Mouse (Mus musculus) spleen, adult 2 months (tissue): ENCODE results near the gene Rspry1. TPM values are rescaled to one million over a fixed set of nuclear protein-coding genes. Genes with fewer than 3 reads are reported as not detected.

Experiments used
- DNase-seq, 2 experiments: peaks; one replicate each; pipeline versions ENCODE4 v3.0.0 to v3.0.0-alpha.2; 2012 to 2021; ENCODE audit warnings: low spot score in 2 of 2, low read depth in 1 of 2
- H3K27ac ChIP-seq: fragments of 200-500 bp; 2 replicates; pipeline ENCODE4 v1.5.1; 2012; ENCODE audit warnings: low read length, inconsistent platforms; ENCODE audit not compliant: insufficient read depth
- H3K27me3 ChIP-seq: fragments of 200-500 bp; 2 replicates; pipeline ENCODE4 v1.6.1; 2012; ENCODE audit warnings: mild to moderate bottlenecking, moderate library complexity, low read length, inconsistent platforms; ENCODE audit not compliant: control insufficient read depth, insufficient read depth
- H3K36me3 ChIP-seq: fragments of 200-500 bp; 2 replicates; pipeline ENCODE4 v1.6.1; 2012; ENCODE audit warnings: mild to moderate bottlenecking, low read length, inconsistent platforms; ENCODE audit not compliant: control insufficient read depth, insufficient read depth
- H3K4me1 ChIP-seq: fragments of 200-500 bp; 2 replicates; pipeline ENCODE4 v1.6.1; 2011; ENCODE audit warnings: inconsistent platforms; ENCODE audit not compliant: control insufficient read depth, insufficient read depth, insufficient read length
- H3K4me3 ChIP-seq: fragments of 200-500 bp; 2 replicates; pipeline ENCODE4 v1.5.1; 2011; ENCODE audit warnings: mild to moderate bottlenecking, inconsistent platforms; ENCODE audit not compliant: insufficient read depth, insufficient read length; ENCODE audit errors: extremely low read depth
- CTCF ChIP-seq: fragments of 200-500 bp; IDR thresholded peaks from 2 replicates; pipeline ENCODE4 v1.5.1; 2011; ENCODE audit warnings: mild to moderate bottlenecking, inconsistent platforms; ENCODE audit not compliant: insufficient read depth, insufficient read length, insufficient replicate concordance; ENCODE audit errors: extremely low read depth
- POLR2A ChIP-seq: fragments of 200-500 bp; IDR thresholded peaks from 2 replicates; pipeline ENCODE4 v1.6.1; 2011; ENCODE audit warnings: low read depth, low read length, inconsistent platforms
- WGBS: fragments of 180-500 bp; shearing (Covaris S2); methylation state at CpG from one replicate; pipeline ENCODE4 v1.1.7; 2018; 5-methylcytosine and 5-hydroxymethylcytosine counted together
- polyA plus RNA-seq: library from polyadenylated mRNA; depleted of rRNA; stranded (reverse); fragments of >200 nt; gene quantifications from 2 replicates; pipeline ENCODE4 v1.2.3, GENCODE M21; 2012

The Rspry1 gene
- polyA plus RNA-seq, 1 experiment: 5.1 TPM

DNA sequence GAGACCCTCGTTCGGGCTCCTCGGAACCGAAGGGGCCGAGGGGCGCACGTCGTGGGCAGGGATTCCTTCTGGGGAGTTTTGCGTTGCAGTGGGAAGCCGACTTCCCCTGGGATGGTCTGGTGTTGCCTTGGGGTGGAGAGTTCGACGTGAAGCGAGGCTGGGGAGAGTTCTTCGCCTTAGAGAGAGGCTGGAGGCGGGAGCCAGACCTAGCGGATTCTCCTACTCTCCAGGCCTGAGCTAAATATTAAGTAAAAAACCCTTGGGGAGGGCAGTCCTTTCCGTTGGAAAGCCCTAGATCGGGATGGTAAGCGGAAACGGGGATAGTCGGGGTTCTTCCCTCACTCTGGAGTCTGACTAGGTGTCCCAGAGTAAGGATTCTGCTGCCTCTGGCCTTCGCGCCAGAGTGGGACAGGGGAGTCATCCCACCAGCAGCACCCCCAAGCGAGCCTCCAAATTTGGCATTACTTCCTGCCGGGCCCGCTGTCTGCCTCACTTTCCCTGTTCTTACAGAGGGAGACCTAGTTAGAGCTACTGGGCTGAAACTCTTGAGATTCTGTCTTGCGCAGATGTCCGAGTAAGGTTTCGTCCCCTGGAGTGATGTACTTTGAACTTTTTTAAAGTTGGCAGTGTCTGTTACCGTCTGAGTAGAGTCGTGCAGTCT, 864 bp downstream of the Rspry1 start:
- TF ChIP-seq POLR2A (no peak), CTCF (no peak)
- H3K27me3 ChIP-seq: no peaks in the 10 kb centered on the region
- DNase-seq: peak in 1 of 2 experiments; percentile 8
- no peaks in the 10 kb centered on the region; the same call in 1 of the 2 replicates for H3K4me1 ChIP-seq
- H3K36me3 ChIP-seq: 0 out of 2 replicates have a peak, but pooled peaks cover 1% of the 10 kb centered on the region
- peak overlapping the region; percentile 99 for H3K4me3 ChIP-seq
- H3K27ac ChIP-seq: peak overlapping the region; percentile 88; the same call in 1 of the 2 replicates
- 2% methylated on average over 31 of the region's 31 CpGs for WGBS

- 83% methylated on average over 2 of the region's 2 CpGs for WGBS
- no peak for DNase-seq
- H3K27ac ChIP-seq: no peak overlapping the region
- no peaks in the 10 kb centered on the region for H3K27me3 ChIP-seq
- TF ChIP-seq CTCF (no peak), POLR2A (no peak)
- H3K36me3 ChIP-seq: 0 out of 2 replicates have a peak, but pooled peaks cover 1% of the 10 kb centered on the region
- no peak overlapping the region for H3K4me3 ChIP-seq
- H3K4me1 ChIP-seq: no peaks in the 10 kb centered on the region; the same call in 1 of the 2 replicates
Measured at GRCm38 (mm10) chr8:94604030-94604429, 2.3 kb downstream of the Rspry1 start.

DNA sequence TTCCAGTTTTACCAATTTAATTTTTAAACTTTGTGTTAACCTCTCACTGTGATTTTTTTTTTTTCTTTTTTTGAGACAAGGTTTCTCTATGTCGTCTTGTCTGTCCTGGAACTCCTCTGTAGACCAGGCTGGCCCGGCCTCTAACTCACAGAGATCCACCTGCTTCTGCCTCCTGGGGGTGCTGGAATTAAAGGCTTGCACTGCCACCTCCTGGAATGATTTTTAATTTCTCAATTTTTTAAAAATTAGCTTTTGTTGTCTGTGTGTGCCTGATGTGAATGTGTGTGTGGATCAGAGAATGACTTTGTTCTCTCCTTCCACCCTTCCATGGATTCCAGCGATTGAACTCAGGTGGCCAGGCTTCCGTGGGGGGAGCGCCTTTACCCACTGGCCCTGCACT, 5.3 kb downstream of the Rspry1 start:
- Histone ChIP-seq H3K27me3 (no peaks in the 10 kb centered on the region), H3K36me3 (0 out of 2 replicates have a peak, but pooled peaks cover 1% of the 10 kb centered on the region), H3K4me3 (no peak overlapping the region), H3K4me1 (no peaks in the 10 kb centered on the region), H3K27ac (no peak overlapping the region)
- 91% methylated on average over 5 of the region's 5 CpGs for WGBS
- no peak for DNase-seq
- TF ChIP-seq POLR2A (no peak), CTCF (no peak)

DNA sequence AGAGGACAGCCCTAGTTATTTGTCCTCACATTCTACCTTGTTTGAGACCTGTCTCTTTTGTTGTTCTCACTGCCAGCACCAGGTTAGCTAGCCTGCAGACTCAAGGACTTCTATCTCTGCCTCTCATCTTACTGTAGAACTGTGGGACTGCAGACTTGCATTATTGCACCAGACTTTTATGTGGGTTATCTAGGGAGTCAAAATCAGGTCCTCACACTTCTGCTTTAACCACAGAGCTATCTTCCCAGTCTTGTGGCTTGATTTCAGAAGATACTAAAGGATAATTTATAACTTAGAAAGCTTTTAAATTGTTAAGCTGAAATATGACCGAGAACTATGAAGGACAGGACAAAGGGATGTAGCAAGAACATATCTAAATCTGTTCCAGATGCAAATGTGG, 23.1 kb downstream of the Rspry1 start:
- no peak for DNase-seq
- no peak for TF ChIP-seq POLR2A
- no peak for TF ChIP-seq CTCF
- WGBS: 87% methylated on average over 1 of the region's 1 CpGs
- H3K27ac ChIP-seq: no peak overlapping the region
- H3K27me3 ChIP-seq: no peaks in the 10 kb centered on the region
- no peaks in the 10 kb centered on the region for H3K4me1 ChIP-seq
- peaks cover 7% of the 10 kb centered on the region; the same call in 1 of the 2 replicates for H3K36me3 ChIP-seq
- H3K4me3 ChIP-seq: no peak overlapping the region

- DNase-seq: no peak
- no peaks in the 10 kb centered on the region for H3K4me1 ChIP-seq
- H3K27me3 ChIP-seq: no peaks in the 10 kb centered on the region
- H3K4me3 ChIP-seq: no peak overlapping the region
- TF ChIP-seq CTCF (no peak), POLR2A (no peak)
- H3K36me3 ChIP-seq: peaks cover 21% of the 10 kb centered on the region
- 36% methylated on average over 2 of the region's 2 CpGs for WGBS
- no peak overlapping the region for H3K27ac ChIP-seq
Measured at GRCm38 (mm10) chr8:94633564-94634194, 31.9 kb downstream of the Rspry1 start.

DNA sequence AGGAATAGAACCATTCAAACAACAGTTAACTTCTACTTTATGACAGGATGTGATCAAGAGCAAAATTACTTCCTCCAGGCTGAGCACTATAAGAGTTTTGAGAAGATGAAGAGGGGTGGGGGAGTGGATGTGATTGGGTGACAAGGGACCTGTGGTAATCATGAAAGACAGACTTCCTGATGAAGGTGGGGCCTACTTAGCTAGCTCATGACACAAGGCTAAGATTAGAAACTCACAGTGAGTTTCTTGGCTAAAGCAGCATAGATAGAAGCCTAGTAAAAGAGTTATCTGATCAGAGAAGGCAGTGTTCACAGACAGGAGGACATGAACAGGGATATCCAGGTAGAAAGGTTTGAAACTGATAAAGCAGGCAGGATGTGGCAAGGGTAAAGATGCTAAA, 32.5 kb downstream of the Rspry1 start:
- no peak overlapping the region for H3K4me3 ChIP-seq
- peak; percentile 4 to 49 for DNase-seq
- H3K36me3 ChIP-seq: peaks cover 22% of the 10 kb centered on the region
- peak overlapping the region; percentile 18; the same call in 1 of the 2 replicates for H3K27ac ChIP-seq
- H3K27me3 ChIP-seq: no peaks in the 10 kb centered on the region
- no peaks in the 10 kb centered on the region for H3K4me1 ChIP-seq
- TF ChIP-seq CTCF: no peak
- TF ChIP-seq POLR2A: no peak

DNA sequence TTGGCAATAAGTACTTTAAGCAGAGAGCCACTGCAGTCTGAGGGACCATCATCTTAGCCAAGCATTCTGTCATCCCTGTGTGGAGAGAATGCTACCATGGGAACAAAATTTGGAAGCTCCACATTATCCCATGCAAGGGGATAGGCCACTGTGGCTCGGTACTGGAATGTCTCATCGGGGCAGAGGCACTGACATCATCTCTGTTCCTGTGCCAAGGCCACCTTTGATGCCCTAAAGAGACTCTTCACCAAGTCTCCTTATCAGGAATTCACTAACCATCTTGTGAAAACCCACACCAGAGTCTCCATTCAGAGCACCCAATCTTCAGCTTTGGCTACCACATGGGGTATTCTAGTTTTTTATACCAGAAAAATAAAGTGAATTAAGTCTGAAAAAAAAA, 39.4 kb downstream of the Rspry1 start:
- no peak for TF ChIP-seq CTCF
- TF ChIP-seq POLR2A: no peak
- DNase-seq: no peak
- Histone ChIP-seq H3K27ac (no peak overlapping the region), H3K4me3 (no peak overlapping the region), H3K36me3 (peaks cover 32% of the 10 kb centered on the region; the same call in 1 of the 2 replicates), H3K4me1 (no peaks in the 10 kb centered on the region), H3K27me3 (no peaks in the 10 kb centered on the region)
- WGBS: 89% methylated on average over 2 of the region's 2 CpGs
